Mouse (Mus musculus) CD4-positive, CD25-positive, alpha-beta regulatory T cell, adult 9 weeks (primary cell): ENCODE measurements around the gene Abcc2. TPM values are rescaled to one million over a fixed set of nuclear protein-coding genes. Genes with fewer than 3 reads are reported as not detected.

Experiments
- polyA plus RNA-seq: library from polyadenylated mRNA; unstranded; fragments of 100-300 nt; shearing (Covaris generic); gene quantifications from one replicate; pipeline ENCODE4 v1.2.1, GENCODE M21; 2017

Abcc2 gene
- not detected for polyA plus RNA-seq

DNA sequence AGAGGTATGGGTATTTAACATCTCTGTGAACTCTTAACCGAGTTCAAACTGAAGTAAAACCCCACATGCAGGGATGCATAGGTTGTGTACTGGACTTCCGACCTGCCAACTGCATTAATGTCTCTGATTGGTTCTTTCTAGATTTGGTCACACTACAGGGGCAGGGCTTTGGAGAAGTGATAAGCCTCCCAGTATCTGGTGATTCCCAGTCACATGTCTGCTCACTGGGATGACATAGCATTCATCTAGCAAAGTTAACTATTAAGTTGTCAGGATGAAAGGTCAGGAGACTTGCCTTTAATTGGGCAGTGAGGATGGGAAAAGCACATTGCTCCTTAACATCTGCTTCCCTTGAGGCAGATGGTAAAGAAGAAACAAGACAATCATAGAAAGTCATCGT is at the start of gene Abcc2:
TSS of gene Abcc2 (plus strand) at position 213 of the 400 bp plus-strand sequence.

DNA sequence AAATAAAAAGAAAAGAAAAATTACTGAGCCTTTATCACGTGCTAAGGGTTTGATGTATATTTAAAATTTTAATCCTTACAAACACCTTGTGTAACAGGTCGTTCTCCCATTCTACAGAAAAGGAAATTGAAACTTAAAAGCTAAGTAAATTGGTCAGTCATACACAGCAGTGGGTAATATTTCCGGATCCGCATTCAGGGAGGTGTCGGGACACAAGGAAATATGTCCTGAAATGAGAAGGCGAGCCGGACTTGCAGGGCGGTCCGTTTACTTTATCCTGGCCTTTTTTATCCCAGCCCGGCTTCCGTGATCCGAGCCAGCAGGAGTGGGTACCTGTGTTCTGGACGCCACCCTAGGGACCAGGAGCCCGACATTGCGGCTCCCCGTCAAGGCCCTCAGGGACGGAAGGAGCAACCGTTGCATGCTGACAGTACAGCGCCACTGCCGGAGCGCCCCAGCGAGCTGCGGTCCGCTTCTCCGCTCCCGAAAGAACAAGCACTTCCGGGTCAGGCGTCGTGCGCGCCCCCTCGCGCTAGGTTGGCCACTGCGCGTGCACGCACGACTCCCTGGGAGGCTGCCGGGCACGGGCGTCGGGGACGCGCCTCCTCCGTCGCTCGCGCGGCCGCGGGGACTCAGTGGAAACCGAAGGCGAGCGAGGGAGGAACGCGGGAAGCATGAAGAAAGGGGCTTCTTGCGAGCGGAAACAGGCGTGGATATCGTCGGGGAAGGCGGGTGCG is 29.3 kb upstream of the Abcc2 start, which contains the start of the genes Cutc and Cox15:
TSS of gene Cutc (plus strand) at position 508 of the 737 bp plus-strand sequence.
TSS of gene Cox15 (minus strand) at position 512 of the 737 bp plus-strand sequence.

Other genes with a start within 250 kb of the Abcc2 start
- not detected for gene Nkx2-3, start 169.9 kb upstream of the Abcc2 start, polyA plus RNA-seq
- gene Slc25a28, start 107.3 kb upstream of the Abcc2 start, polyA plus RNA-seq, result 5.2 TPM
- 4.3 TPM for gene Entpd7, start 92.5 kb upstream of the Abcc2 start, polyA plus RNA-seq
- 14.6 TPM for gene Cutc, start 29.2 kb upstream of the Abcc2 start, polyA plus RNA-seq
- gene Cox15, start 29.2 kb upstream of the Abcc2 start, polyA plus RNA-seq, result 40.5 TPM
- gene Dnmbp, start 158.0 kb downstream of the Abcc2 start, polyA plus RNA-seq, result 7.3 TPM
- gene Cpn1, start 204.4 kb downstream of the Abcc2 start, polyA plus RNA-seq, result not detected
- gene Cyp2c23, start 247.0 kb downstream of the Abcc2 start, polyA plus RNA-seq, result not detected